In the genomic region with DNA sequence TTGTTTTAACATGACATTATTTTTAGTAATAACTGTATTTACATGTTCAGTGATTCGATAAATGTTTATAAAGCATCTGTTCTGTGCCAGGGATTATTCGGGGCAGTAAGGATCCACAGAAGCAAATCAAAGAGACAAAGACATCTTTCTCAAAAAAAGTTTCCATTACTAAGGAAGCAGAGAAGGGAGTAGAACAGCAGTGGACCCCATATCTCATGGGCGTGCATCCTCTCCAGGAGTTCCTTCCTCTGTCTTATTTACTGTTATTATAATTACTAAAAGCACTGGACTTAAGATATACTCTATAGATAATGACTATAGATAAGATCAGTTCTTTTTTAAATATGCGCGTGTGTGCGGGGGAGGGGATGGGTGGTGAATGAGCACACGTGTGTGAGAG, we compare ENCODE assay signal across 16 mouse cellular contexts.
"Had no signal": no experiment of that assay in that cellular context is flagged by ENCODE, and none has a peak within 500 bp of the region (broad histone marks: within the 10 kb centered on the region; RNA-seq: fewer than 3 reads in every experiment).

No protein-coding gene starts in this region.

- H3K4me1 ChIP-seq: neural tube, embryonic 13.5 days; neural tube, embryonic 15.5 days had no signal

- H3K27ac ChIP-seq: neural tube, embryonic 13.5 days; neural tube, embryonic 15.5 days; stomach, embryonic 15.5 days; stomach, postnatal 0 days had no signal

- H3K4me3 ChIP-seq: neural tube, embryonic 13.5 days; neural tube, embryonic 15.5 days; stomach, embryonic 15.5 days had no signal

- H3K36me3 ChIP-seq: neural tube, embryonic 13.5 days; neural tube, embryonic 15.5 days; stomach, embryonic 15.5 days had no signal

- H3K4me2 ChIP-seq: neural tube, embryonic 13.5 days; neural tube, embryonic 15.5 days; stomach, embryonic 15.5 days had no signal

- H3K27me3 ChIP-seq: neural tube, embryonic 13.5 days; neural tube, embryonic 15.5 days; stomach, embryonic 15.5 days had no signal

- DNase-seq: retina, postnatal 1 day; right cerebral cortex, adult 18-20 months; right cerebral cortex, postnatal 14 days; right cerebral cortex, postnatal 25 days; right cerebral cortex, postnatal 4 days; spleen, adult 18-20 months; thymus, adult 18-20 months; thymus, adult 2 months; thymus, postnatal 14 days; thymus, postnatal 25 days; thymus, postnatal 36 days; thymus, postnatal 4 days had no signal

- H3K9ac ChIP-seq: neural tube, embryonic 13.5 days; neural tube, embryonic 15.5 days; stomach, embryonic 15.5 days had no signal

- H3K9me3 ChIP-seq: neural tube, embryonic 13.5 days; neural tube, embryonic 15.5 days; stomach, embryonic 15.5 days had no signal
